Mouse (Mus musculus) neural tube, embryonic 13.5 days (tissue): ENCODE measurements around the gene Rad51c. TPM values are rescaled to one million over a fixed set of nuclear protein-coding genes. Genes with fewer than 3 reads are reported as not detected.
"Not testable (repeated sequence)": the region's sequence is repeated elsewhere in the genome, so short reads cannot be mapped to it uniquely, and the experiment has no call there.

Experiments
- ATAC-seq: fragments of 200-750 bp; cut with Nextera tagmentation; 2 replicates; pipeline ENCODE4 v1.8.0; 2017; ENCODE audit warnings: low read depth, mild to moderate bottlenecking, moderate TSS enrichment, moderate library complexity
- H3K27ac ChIP-seq: fragments of 300-500 bp; sonication (generic); replicated peaks from 2 replicates; pipeline ENCODE4 v1.5.1; 2015; ENCODE audit warnings: moderate library complexity, mild to moderate bottlenecking, inconsistent platforms
- H3K27me3 ChIP-seq: fragments of 300-500 bp; sonication (generic); 2 replicates; pipeline ENCODE4 v1.6.1; 2015; ENCODE audit warnings: mild to moderate bottlenecking, inconsistent platforms
- H3K36me3 ChIP-seq: fragments of 300-500 bp; sonication (generic); 2 replicates; pipeline ENCODE4 v1.6.1; 2015; ENCODE audit warnings: mild to moderate bottlenecking, inconsistent platforms
- H3K4me1 ChIP-seq: fragments of 300-500 bp; sonication (generic); replicated peaks from 2 replicates; pipeline ENCODE4 v1.6.1; 2015; ENCODE audit warnings: inconsistent platforms
- H3K4me2 ChIP-seq: fragments of 300-500 bp; sonication (generic); 2 replicates; pipeline ENCODE4 v1.6.1; 2015; ENCODE audit warnings: inconsistent platforms, mild to moderate bottlenecking, moderate library complexity
- H3K4me3 ChIP-seq: fragments of 300-500 bp; sonication (generic); 2 replicates; pipeline ENCODE4 v1.5.1; 2015; ENCODE audit warnings: mild to moderate bottlenecking, inconsistent platforms
- H3K9ac ChIP-seq: fragments of 300-500 bp; sonication (generic); 2 replicates; pipeline ENCODE4 v1.6.1; 2015; ENCODE audit warnings: moderate library complexity, mild to moderate bottlenecking, inconsistent platforms
- H3K9me3 ChIP-seq: fragments of 300-500 bp; sonication (generic); 2 replicates; pipeline ENCODE4 v1.6.1; 2016; ENCODE audit warnings: inconsistent platforms
- WGBS: fragments of 180-500 bp; shearing (Covaris S2); methylation state at CpG from one replicate; pipeline ENCODE4 v1.1.7; 2015; 5-methylcytosine and 5-hydroxymethylcytosine counted together
- polyA plus RNA-seq: library from polyadenylated mRNA; unstranded; fragments of >200 nt; fragmentation: Nextera tagmentation; extraction: Ambion mirVana; gene quantifications from 2 replicates; pipeline ENCODE4 v1.2.1, GENCODE M21; 2015

Rad51c gene
- polyA plus RNA-seq = 6.2 and 7.0 TPM in 2 replicates

- Histone ChIP-seq H3K36me3 (no peaks in the 10 kb centered on the region), H3K4me3 (peak within 1 kb of the TSS; percentile 59), H3K27me3 (no peaks in the 10 kb centered on the region), H3K4me1 (peaks cover 6% of the 10 kb centered on the region), H3K9me3 (no peaks in the 10 kb centered on the region), H3K4me2 (peak within 1 kb of the TSS; percentile 67), H3K27ac (peak within 1 kb of the TSS; percentile 97), H3K9ac (peak within 1 kb of the TSS; percentile 84)
- WGBS = 80% methylated on average over 27 of the region's 27 CpGs
- peak; percentile 46 for ATAC-seq
Observed at GRCm38 (mm10) chr11:87404876-87405275, at the start of gene Rad51c, which contains the start of gene Tex14. TSS of gene Rad51c (minus strand) at chr11:87404954. TSS of gene Tex14 (plus strand) at chr11:87405065.

GRCm38 (mm10) chr11:87454035-87454690, 49.4 kb upstream of the Rad51c start:
- H3K27me3 ChIP-seq = no peaks in the 10 kb centered on the region
- H3K9me3 ChIP-seq = no peaks in the 10 kb centered on the region
- 93% methylated on average over 2 of the region's 2 CpGs for WGBS
- H3K4me1 ChIP-seq = no peaks in the 10 kb centered on the region
- no peak overlapping the region for H3K27ac ChIP-seq
- H3K4me3 ChIP-seq = no peak overlapping the region
- ATAC-seq = no peak
- no peaks in the 10 kb centered on the region for H3K36me3 ChIP-seq
- H3K4me2 ChIP-seq = no peak overlapping the region
- H3K9ac ChIP-seq = no peak overlapping the region

- Histone ChIP-seq H3K4me1 (no peaks in the 10 kb centered on the region), H3K9me3 (no peaks in the 10 kb centered on the region), H3K4me3 (no peak overlapping the region), H3K27ac (no peak overlapping the region), H3K9ac (no peak overlapping the region), H3K4me2 (no peak overlapping the region), H3K36me3 (no peaks in the 10 kb centered on the region), H3K27me3 (no peaks in the 10 kb centered on the region)
- WGBS = 26% methylated on average over 13 of the region's 13 CpGs
- ATAC-seq = no peak
Observed at GRCm38 (mm10) chr11:87453216-87454034, 48.7 kb upstream of the Rad51c start.

GRCm38 (mm10) chr11:87452779-87453178, 48.0 kb upstream of the Rad51c start:
- H3K9ac ChIP-seq, H3K9me3 ChIP-seq, ATAC-seq, H3K4me1 ChIP-seq, H3K36me3 ChIP-seq, H3K27ac ChIP-seq, H3K27me3 ChIP-seq, H3K4me2 ChIP-seq, H3K4me3 ChIP-seq: not testable (repeated sequence)
- 71% methylated on average over 8 of the region's 8 CpGs for WGBS

- 63% methylated on average over 5 of the region's 5 CpGs for WGBS
- ATAC-seq, H3K9ac ChIP-seq, H3K4me2 ChIP-seq, H3K36me3 ChIP-seq, H3K27me3 ChIP-seq, H3K4me3 ChIP-seq, H3K27ac ChIP-seq, H3K4me1 ChIP-seq, H3K9me3 ChIP-seq: not testable (repeated sequence)
Observed at GRCm38 (mm10) chr11:87449847-87450246, 45.1 kb upstream of the Rad51c start.

- Histone ChIP-seq H3K27me3 (no peaks in the 10 kb centered on the region), H3K27ac (peak overlapping the region; percentile 62), H3K4me2 (no peak overlapping the region), H3K4me3 (no peak overlapping the region), H3K9me3 (no peaks in the 10 kb centered on the region), H3K4me1 (peaks cover 11% of the 10 kb centered on the region; the same call in 1 of the 2 replicates), H3K9ac (no peak overlapping the region), H3K36me3 (no peaks in the 10 kb centered on the region)
- ATAC-seq = no peak
- 17% methylated on average over 3 of the region's 3 CpGs for WGBS
Observed at GRCm38 (mm10) chr11:87449200-87449547, 44.4 kb upstream of the Rad51c start.

GRCm38 (mm10) chr11:87448476-87449199, 43.9 kb upstream of the Rad51c start:
- H3K4me3 ChIP-seq, H3K27me3 ChIP-seq, H3K36me3 ChIP-seq, H3K9me3 ChIP-seq, H3K9ac ChIP-seq: not testable (repeated sequence)
- peaks cover 11% of the 10 kb centered on the region; the same call in 1 of the 2 replicates for H3K4me1 ChIP-seq
- 0% methylated on average over 6 of the region's 32 CpGs for WGBS
- peak overlapping the region; percentile 62 for H3K27ac ChIP-seq
- H3K4me2 ChIP-seq = peak overlapping the region; percentile 58
- ATAC-seq = peak; percentile 96

GRCm38 (mm10) chr11:87448081-87448475, 43.3 kb upstream of the Rad51c start:
- 0% methylated on average over 32 of the region's 34 CpGs for WGBS
- Histone ChIP-seq H3K27ac (peak overlapping the region; percentile 81), H3K4me3 (peak overlapping the region; percentile 36), H3K4me1 (peaks cover 11% of the 10 kb centered on the region; the same call in 1 of the 2 replicates), H3K4me2 (peak overlapping the region; percentile 58), H3K9ac (peak overlapping the region; percentile 61; the same call in 1 of the 2 replicates)
- peak; percentile 96 for ATAC-seq
- H3K36me3 ChIP-seq, H3K9me3 ChIP-seq, H3K27me3 ChIP-seq: not testable (repeated sequence)

- no peak overlapping the region for H3K4me3 ChIP-seq
- ATAC-seq = no peak
- H3K9ac ChIP-seq = no peak overlapping the region
- no peaks in the 10 kb centered on the region for H3K27me3 ChIP-seq
- H3K36me3 ChIP-seq = no peaks in the 10 kb centered on the region
- H3K4me1 ChIP-seq = peaks cover 12% of the 10 kb centered on the region; the same call in 1 of the 2 replicates
- no peak overlapping the region for H3K27ac ChIP-seq
- no peak overlapping the region for H3K4me2 ChIP-seq
- no peaks in the 10 kb centered on the region for H3K9me3 ChIP-seq
Observed at GRCm38 (mm10) chr11:87447429-87447828, 42.7 kb upstream of the Rad51c start.

GRCm38 (mm10) chr11:87446159-87446558, 41.4 kb upstream of the Rad51c start:
- 87% methylated on average over 3 of the region's 3 CpGs for WGBS

GRCm38 (mm10) chr11:87445593-87445992, 40.8 kb upstream of the Rad51c start:
- ATAC-seq, H3K27ac ChIP-seq, H3K27me3 ChIP-seq, H3K4me2 ChIP-seq, H3K4me3 ChIP-seq, H3K9me3 ChIP-seq, H3K36me3 ChIP-seq, H3K9ac ChIP-seq: not testable (repeated sequence)
- WGBS = 50% methylated on average over 4 of the region's 4 CpGs
- H3K4me1 ChIP-seq = peaks cover 16% of the 10 kb centered on the region; the same call in 1 of the 2 replicates

More at GRCm38 (mm10) chr11:87446159-87446558, 41.4 kb upstream of the Rad51c start:
- H3K4me3 ChIP-seq = no peak overlapping the region
- no peaks in the 10 kb centered on the region for H3K9me3 ChIP-seq
- no peak for ATAC-seq
- H3K9ac ChIP-seq = no peak overlapping the region
- no peaks in the 10 kb centered on the region for H3K36me3 ChIP-seq
- H3K27me3 ChIP-seq = no peaks in the 10 kb centered on the region
- H3K27ac ChIP-seq = no peak overlapping the region
- no peak overlapping the region for H3K4me2 ChIP-seq
- peaks cover 16% of the 10 kb centered on the region; the same call in 1 of the 2 replicates for H3K4me1 ChIP-seq
